Mouse (Mus musculus) cerebellum, postnatal 10 days (tissue): ENCODE data around the gene Nif3l1.
A peak's percentile ranks its signal among the peaks of the same experiment; 100 is the strongest.

Experiments
- DNase-seq, 2 experiments: peaks; one replicate each; pipeline ENCODE4 v3.0.0; 2021; ENCODE audit warnings: mixed read lengths in 2 of 2

Nif3l1 gene

DNA sequence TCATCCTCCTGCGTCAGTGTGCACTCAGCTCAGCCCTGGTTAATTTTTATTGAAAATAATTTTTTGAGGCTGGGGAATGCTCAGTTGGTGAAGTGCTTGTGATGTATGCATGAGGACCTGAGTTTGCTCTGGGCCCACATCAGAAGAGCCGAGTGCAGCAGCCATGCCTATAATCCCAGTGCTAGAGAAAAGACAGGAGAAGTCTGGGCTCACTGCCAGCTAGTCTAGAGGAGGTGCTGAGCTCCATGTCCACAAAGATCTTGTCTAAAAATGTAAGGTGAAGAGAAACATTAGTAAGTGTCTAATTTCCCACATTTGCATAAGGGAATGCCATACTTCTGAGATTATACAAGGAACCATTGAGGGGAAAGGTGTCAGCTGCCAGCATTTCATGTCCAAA, 13.9 kb downstream of the Nif3l1 start:
- peak; percentile 59 to 60 for DNase-seq

DNA sequence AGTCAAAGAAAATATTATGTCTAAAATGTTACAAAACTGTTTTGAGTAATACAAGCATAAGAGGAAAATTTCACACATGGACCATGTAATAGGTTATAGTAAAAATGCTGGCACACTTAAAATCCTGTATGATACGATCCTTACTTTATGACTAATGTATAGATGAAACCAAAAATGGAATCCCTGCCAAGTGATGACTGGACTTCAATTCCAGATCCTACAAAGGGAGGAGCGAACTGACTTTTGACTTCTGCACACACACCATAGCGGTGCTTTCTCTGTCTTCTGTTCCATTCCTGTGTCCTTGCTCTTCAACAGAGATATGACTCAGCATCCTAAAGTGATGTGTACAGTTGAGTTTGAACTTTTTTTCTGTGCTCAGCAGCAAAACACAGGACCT, 15.6 kb downstream of the Nif3l1 start:
- no peak for DNase-seq

DNA sequence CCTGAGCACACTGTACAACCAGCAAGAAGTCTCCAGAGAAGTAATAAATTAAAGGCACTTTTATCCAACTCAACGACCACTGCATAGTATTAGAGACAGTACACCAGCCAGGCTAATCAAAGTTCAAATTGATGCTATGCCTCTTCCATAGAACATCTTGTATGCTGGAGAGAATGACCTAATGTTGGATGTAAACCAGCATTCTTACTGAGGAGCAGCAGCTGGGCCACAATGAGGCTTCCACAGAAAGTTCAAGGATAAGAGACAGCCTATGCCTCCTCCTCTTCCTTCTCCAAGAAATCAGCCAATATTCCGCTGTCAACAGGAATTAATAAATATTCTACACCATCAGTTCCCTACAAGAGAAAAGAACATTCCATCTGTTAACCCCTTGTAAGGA, 19.0 kb downstream of the Nif3l1 start:
- DNase-seq = no peak

DNA sequence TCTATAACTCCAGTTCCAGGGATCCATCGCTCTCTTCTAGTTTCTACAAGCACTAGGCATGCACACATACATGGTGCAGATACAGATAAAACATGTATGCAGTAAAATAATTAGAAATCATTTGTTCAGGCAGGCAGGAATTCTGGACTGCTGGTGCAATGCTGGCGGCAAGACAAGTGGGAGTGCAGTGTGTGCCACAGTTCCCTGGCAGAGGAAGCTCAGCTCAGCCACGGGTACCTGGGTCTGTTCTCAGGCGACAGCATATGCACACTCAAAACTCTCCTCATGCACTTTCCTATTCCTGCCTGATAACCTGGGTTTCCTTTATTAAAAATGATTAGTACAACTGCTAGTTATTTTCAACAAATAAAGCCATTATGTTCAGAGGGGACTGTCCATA, 20.1 kb downstream of the Nif3l1 start:
- DNase-seq = peak; percentile 35 to 36

DNA sequence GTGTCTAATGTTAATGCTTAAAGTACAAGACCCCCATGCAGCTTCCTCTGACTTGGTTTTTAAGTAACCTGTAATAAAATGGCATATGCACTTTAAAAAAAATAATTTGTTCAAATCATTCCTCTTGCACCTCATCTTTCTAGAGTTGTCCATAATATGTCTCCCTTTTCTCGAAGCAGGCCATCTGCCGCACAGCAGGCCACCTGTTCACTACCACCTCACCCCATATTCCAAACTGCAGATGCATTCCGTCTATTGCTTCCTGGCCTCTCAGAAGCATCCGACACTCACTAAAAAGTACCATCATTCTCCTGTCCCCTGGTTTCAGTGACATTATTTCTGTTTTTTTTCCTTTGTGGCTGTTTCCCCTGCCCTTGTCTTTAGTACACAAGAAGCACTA, 20.6 kb downstream of the Nif3l1 start:
- peak; percentile 23 to 32 for DNase-seq

DNA sequence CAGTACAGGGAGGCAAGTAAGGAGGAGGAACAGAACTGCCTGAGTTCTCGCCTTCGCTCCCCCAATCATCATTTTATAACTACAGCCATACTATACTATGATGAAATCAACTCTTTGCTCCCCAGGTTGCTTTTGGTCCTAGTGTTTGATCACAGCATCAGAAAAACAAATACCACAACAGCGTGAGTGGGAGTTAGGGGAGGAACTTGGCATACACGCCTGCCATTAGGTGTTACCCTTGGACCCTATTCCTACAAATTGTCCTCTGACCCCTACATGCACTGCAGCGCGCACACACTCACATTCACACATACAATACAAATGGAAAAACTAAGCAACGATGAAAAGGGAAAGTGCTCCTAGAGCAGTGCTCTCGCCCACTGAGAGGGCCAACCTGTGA, 30.7 kb downstream of the Nif3l1 start:
- no peak for DNase-seq

DNA sequence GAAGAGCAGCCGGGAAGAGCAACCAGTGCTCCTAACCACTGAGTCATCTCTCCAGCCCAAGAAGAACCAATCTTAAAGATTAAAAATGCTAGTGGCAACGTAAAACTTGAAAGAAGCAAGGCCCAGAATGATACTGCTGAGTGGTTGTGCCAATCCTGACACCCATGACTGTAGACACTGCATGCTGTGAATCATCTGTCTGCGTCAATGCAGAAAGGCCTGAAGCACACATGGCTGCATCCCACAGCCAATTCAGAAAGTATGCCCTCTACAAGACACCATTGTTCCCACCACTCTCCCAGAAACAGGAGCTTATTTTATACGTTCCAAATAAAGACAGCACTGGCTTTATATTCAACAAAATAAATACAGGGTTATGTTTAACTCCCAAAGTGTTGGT, 37.7 kb downstream of the Nif3l1 start:
- no peak for DNase-seq

DNA sequence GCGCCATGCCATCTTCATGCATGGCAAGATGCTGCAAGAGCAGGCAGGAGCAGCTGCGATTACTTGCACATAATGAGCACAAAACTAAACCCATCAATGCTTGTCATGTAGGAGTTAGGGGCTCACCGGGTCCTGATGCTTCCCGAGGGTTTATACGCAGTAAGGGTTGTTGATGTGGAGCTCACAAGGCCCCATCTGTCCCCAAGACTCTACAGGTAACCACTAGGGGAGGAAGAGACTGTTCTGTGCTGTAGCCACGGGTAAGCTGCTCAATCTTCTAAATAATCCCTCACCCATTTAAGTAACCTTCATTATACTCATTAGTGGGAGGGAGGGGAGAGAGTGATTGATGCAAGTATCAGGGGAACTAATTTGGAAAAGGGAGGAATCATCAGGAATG, 50.7 kb downstream of the Nif3l1 start:
- DNase-seq = no peak

DNA sequence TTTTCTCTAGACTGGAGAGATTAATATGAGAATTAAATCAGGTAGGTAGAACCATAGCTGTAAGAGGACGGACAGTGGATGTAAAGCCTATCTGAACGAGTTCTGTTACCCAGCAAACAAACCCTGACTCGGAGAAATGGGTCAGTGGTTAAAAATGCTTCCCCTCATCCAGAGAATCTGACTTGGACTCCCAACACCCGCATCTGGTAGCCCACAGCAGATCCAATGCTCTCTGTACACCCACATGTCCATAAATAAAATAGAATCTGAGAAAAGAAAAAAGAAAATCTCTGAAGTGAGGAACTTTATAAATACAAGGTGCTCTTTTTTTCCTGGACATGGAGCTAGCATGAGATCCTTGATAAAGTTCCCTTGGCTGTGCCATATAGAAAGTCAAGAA, 52.7 kb downstream of the Nif3l1 start:
- no peak for DNase-seq

DNA sequence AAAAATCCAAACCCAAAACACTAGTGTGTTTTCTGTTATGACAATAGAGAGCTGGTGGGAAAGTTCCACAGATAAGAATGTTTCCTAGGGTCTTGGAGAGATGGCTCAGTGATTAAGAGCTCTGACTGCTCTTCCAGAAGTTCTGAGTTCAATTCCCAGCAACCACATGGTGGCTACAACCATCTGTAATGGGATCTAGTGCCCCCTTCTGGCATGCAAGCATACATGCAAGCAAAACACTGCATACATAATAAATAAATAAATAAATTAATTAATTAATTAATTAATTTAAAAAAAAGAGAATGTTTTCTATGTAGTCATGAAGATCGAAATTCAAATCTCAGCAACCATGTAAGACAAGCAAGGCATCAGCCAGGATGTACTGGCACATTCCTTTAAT, 53.8 kb downstream of the Nif3l1 start:
- peak in 1 of 2 experiments; percentile 12 for DNase-seq

DNA sequence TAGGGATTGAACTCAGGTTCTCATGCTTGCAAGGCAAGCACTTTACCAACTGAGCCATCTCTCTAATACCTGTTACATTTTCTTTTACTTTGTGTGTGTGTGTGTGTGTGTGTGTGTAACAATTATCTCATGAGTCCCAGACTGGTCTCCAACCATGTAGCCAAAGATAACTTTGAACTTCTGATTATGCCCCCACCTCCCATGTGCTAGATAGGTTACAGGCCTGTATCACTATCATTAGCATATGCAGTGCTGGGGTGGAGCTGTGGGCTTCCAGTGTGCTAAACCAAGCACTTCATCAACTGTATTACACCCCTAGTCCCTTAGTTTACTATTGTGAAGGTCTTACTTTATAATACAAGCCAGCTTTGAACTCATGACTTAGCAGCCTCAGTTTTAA, 58.2 kb downstream of the Nif3l1 start:
- no peak for DNase-seq

DNA sequence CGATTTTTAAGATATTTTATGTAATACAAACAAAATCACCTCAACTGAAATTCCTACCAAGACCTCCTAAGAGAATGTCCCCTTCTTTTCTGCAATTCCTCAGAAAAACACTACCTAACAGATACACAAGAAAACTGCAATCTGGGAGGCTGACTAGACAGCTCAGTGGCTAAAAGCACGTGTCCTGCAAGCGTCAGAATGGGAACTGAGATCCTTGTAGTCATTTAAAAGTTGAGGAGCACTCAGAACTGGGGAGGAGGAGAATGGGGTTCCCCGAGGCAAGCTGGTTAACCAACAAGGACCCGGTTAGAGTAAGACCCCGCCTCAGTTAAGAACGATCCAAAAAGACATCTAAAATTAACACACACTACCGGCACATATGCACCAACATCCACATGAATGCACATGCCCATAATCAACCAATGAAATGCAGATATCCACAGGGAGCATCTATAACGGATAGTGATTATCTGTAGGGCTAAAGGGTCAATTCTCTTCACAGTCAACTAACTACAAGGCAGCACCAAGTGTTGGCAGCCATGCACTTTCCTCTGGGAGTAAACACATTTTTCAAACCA, 58.9 kb downstream of the Nif3l1 start:
- no peak for DNase-seq

DNA sequence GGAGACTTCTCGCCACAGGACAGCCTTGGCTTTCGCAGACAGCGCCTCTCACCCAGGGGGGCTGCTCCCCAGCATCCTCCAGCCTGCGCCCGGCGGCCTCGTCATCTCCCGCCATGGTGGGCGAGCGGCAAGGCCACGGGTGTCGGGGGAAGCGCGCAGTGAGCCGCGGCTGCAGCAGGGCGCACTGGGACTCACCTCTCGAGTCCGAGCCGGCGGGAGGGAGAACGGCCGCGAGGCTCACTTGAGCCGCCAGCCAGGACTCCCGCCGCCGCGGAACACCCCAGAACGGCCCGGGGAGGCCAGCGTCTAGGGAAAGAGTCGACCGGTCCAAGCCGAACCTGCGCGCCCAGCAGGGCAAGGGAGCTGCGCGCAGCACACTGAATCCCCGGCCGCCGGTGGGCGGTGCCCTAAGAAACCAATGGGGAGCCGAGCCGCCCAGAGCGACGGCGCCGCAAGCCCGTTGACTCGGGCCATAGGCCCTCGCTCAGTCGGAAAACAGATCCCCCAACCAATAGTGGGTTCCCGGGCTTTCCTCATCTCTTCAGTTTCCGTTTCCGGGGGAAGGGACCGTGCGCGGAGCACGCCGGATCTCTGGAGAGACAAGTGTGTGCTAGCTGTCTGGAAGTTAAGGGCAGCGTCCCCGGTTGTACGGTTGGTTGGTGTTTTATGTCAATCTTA, 59.8 kb downstream of the Nif3l1 start, which contains the start of gene Orc2:
Gene Orc2, minus strand, starts transcription at position 533 of the 678 bp plus-strand sequence.
- DNase-seq = peak; percentile 93 to 95

DNA sequence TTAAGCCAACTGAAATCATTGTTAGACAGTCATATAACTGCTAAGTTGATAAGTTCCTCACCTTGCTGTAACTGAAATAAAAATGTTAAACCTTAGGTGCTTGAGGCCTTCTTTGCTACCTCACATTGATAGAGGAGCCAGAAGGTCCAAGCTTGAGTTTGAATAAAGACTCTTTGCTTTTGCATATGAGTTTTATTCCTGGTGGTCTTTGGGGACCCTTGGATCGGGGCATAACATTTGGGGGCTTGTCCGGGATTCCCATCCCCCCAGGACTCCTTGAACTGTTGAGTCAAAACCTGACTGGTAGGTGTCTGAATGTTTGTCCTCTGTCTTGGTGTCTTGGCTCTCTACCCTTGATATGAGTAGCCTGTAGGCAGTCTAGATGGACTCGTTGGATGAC, 62.3 kb downstream of the Nif3l1 start:
- DNase-seq = peak in 1 of 2 experiments; percentile 17
